Mouse (Mus musculus): ENCODE measurements around the gene Sox14.

The Sox14 gene
- long read RNA-seq, experiment 1: 0 reads
- long read RNA-seq, experiment 2: 0 reads

- intact Hi-C loops (cut with DNase I): no loop called here
Observed at GRCm38 (mm10) chr9:99875618-99876372, at the start of gene Sox14. Gene Sox14 (minus strand): TSS chr9:99876170.

- intact Hi-C loops (cut with DNase I): no loop called here
Observed at GRCm38 (mm10) chr9:99879311-99879710, 3.3 kb upstream of the Sox14 start.

GRCm38 (mm10) chr9:99878588-99878987 is 2.6 kb upstream of the Sox14 start:
- intact Hi-C loops (cut with DNase I): no loop called here

- intact Hi-C loops (cut with DNase I): no loop called here
Observed at GRCm38 (mm10) chr9:99877056-99877546, 1.1 kb upstream of the Sox14 start.

- intact Hi-C loops (cut with DNase I): no loop called here
Observed at GRCm38 (mm10) chr9:99876373-99877055, 544 bp upstream of the Sox14 start.

- intact Hi-C loops (cut with DNase I): no loop called here
Observed at GRCm38 (mm10) chr9:99874735-99875617, 994 bp downstream of the Sox14 start.

- intact Hi-C loops (cut with DNase I): no loop called here
Observed at GRCm38 (mm10) chr9:99873721-99874120, 2.2 kb downstream of the Sox14 start.

- intact Hi-C loops (cut with DNase I): no loop called here
Observed at GRCm38 (mm10) chr9:99873116-99873620, 2.8 kb downstream of the Sox14 start.

GRCm38 (mm10) chr9:99872204-99873115 is 3.5 kb downstream of the Sox14 start:
- intact Hi-C loops (cut with DNase I): no loop called here

GRCm38 (mm10) chr9:99871556-99872203 is 4.3 kb downstream of the Sox14 start:
- intact Hi-C loops (cut with DNase I): no loop called here

GRCm38 (mm10) chr9:99870780-99871555 is 5.0 kb downstream of the Sox14 start:
- intact Hi-C loops (cut with DNase I): no loop called here

- intact Hi-C loops (cut with DNase I): no loop called here
Observed at GRCm38 (mm10) chr9:99869936-99870779, 5.8 kb downstream of the Sox14 start.

- intact Hi-C loops (cut with DNase I): no loop called here
Observed at GRCm38 (mm10) chr9:99869275-99869674, 6.7 kb downstream of the Sox14 start.

GRCm38 (mm10) chr9:99868606-99869005 is 7.4 kb downstream of the Sox14 start:
- intact Hi-C loops (cut with DNase I): no loop called here

GRCm38 (mm10) chr9:99868054-99868453 is 7.9 kb downstream of the Sox14 start:
- intact Hi-C loops (cut with DNase I): no loop called here

GRCm38 (mm10) chr9:99862936-99863335 is 13.0 kb downstream of the Sox14 start:
- intact Hi-C loops (cut with DNase I): no loop called here

- intact Hi-C loops (cut with DNase I): no loop called here
Observed at GRCm38 (mm10) chr9:99854486-99854885, 21.5 kb downstream of the Sox14 start.

- intact Hi-C loops (cut with DNase I): no loop called here
Observed at GRCm38 (mm10) chr9:99853356-99853755, 22.6 kb downstream of the Sox14 start.

All from adrenal gland (tissue).